Mouse (Mus musculus) B cell, adult 2 months (primary cell): ENCODE results near the gene Nadk2.

Experiments used
- DNase-seq, 2 experiments: peaks; one replicate each; pipeline ENCODE4 v3.0.0; 2022

The Nadk2 gene

GRCm38 (mm10) chr15:9088683-9089072 lies 17.6 kb downstream of the Nadk2 start:
- DNase-seq, result no peak

- DNase-seq, result no peak
Observed at GRCm38 (mm10) chr15:9089136-9089720, 18.2 kb downstream of the Nadk2 start.

GRCm38 (mm10) chr15:9090662-9091061 lies 19.6 kb downstream of the Nadk2 start:
- DNase-seq, result no peak

GRCm38 (mm10) chr15:9093598-9094365 lies 22.7 kb downstream of the Nadk2 start:
- no peak for DNase-seq

- DNase-seq, result no peak
Observed at GRCm38 (mm10) chr15:9094366-9094750, 23.3 kb downstream of the Nadk2 start.

- DNase-seq, result no peak
Observed at GRCm38 (mm10) chr15:9096865-9097264, 25.8 kb downstream of the Nadk2 start.

- DNase-seq, result no peak
Observed at GRCm38 (mm10) chr15:9100446-9101077, 29.5 kb downstream of the Nadk2 start.

GRCm38 (mm10) chr15:9106303-9107074 lies 35.4 kb downstream of the Nadk2 start:
- DNase-seq, result no peak

GRCm38 (mm10) chr15:9110526-9111347 lies 39.7 kb downstream of the Nadk2 start:
- DNase-seq, result no peak

GRCm38 (mm10) chr15:9111648-9112047 lies 40.6 kb downstream of the Nadk2 start:
- DNase-seq, result no peak

GRCm38 (mm10) chr15:9113556-9113955 lies 42.5 kb downstream of the Nadk2 start:
- no peak for DNase-seq

- DNase-seq, result no peak
Observed at GRCm38 (mm10) chr15:9114131-9114530, 43.1 kb downstream of the Nadk2 start.

GRCm38 (mm10) chr15:9114599-9114998 lies 43.5 kb downstream of the Nadk2 start:
- no peak for DNase-seq

GRCm38 (mm10) chr15:9118852-9119251 lies 47.8 kb downstream of the Nadk2 start:
- no peak for DNase-seq

GRCm38 (mm10) chr15:9120081-9120480 lies 49.0 kb downstream of the Nadk2 start:
- peak; percentile 55 to 57 for DNase-seq

GRCm38 (mm10) chr15:9122989-9123388 lies 51.9 kb downstream of the Nadk2 start:
- DNase-seq, result no peak

- no peak for DNase-seq
Observed at GRCm38 (mm10) chr15:9124856-9125255, 53.8 kb downstream of the Nadk2 start.

- DNase-seq, result no peak
Observed at GRCm38 (mm10) chr15:9127051-9127791, 56.2 kb downstream of the Nadk2 start.

- DNase-seq, result no peak
Observed at GRCm38 (mm10) chr15:9130772-9131498, 59.9 kb downstream of the Nadk2 start.

GRCm38 (mm10) chr15:9131499-9131888 lies 60.4 kb downstream of the Nadk2 start:
- DNase-seq, result no peak
